20 mouse cellular contexts compared by ENCODE assay signal in the genomic region with DNA sequence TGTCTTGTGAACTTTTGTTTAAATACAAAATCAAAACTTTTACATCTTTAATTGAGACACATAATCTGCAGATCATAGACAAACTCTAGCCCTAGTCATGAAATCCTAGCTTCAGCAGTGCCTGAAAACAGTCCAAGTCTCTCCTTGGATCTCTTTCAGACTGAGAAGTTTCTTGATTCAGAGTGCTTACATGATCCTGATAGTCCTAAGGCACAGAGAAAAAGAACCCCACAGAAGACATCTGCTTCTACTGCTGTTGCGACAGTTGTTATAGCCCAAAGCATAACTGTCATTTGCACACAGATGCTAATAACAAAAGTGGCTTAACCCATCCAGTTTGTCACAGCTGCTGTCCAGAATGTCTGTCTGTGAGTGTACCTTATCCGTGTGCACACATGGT. TPM values are rescaled to one million over a fixed set of nuclear protein-coding genes. Genes with fewer than 3 reads are reported as not detected.
A peak's percentile ranks its signal among the peaks of the same experiment; 100 is the strongest.
DNase-seq lines count a peak whose midpoint lies in the region; ATAC-seq lines count a peak whose summit lies in the region.
"Had no signal": no experiment of that assay in that cellular context is flagged by ENCODE, and none has a peak within 500 bp of the region (broad histone marks: within the 10 kb centered on the region; RNA-seq: fewer than 3 reads in every experiment).

No protein-coding gene starts in this region.

- no peak overlapping the region for H3K4me3 ChIP-seq in heart, embryonic 15.5 days
- no peak overlapping the region for H3K4me3 ChIP-seq in heart, embryonic 11.5 days (ENCODE audit: low read depth, low read length)
- no peak overlapping the region for H3K4me3 ChIP-seq in embryonic facial prominence, embryonic 14.5 days (ENCODE audit: low read depth, low read length)
- H3K4me3 ChIP-seq in limb, embryonic 15.5 days: no peak overlapping the region
- H3K4me3 ChIP-seq: erythroblast, embryonic 14.5 days; limb, embryonic 12.5 days; liver, embryonic 15.5 days had no signal

- no peak for DNase-seq in frontal cortex, postnatal 25 days (ENCODE audit: low spot score in 2 of 2)
- peak; percentile 23 for DNase-seq in embryonic facial prominence, embryonic 14.5 days (ENCODE audit: low spot score)
- no peak for DNase-seq in embryo, embryonic 10.5 days (ENCODE audit: low spot score)
- no peak for DNase-seq in ovary, postnatal 14 days (ENCODE audit: low spot score)
- DNase-seq: adrenal gland, postnatal 36 days; cerebellum, adult 9-10 months; kidney, adult 11 months; lung, postnatal 10 days; right cerebral cortex, postnatal 14 days had no signal

- H3K9ac ChIP-seq in heart, embryonic 15.5 days: no peak overlapping the region
- no peak overlapping the region for H3K9ac ChIP-seq in heart, embryonic 11.5 days (ENCODE audit: low read depth, low read length)
- H3K9ac ChIP-seq in embryonic facial prominence, embryonic 14.5 days (ENCODE audit: low read depth, low read length): no peak overlapping the region
- no peak overlapping the region for H3K9ac ChIP-seq in limb, embryonic 15.5 days
- H3K9ac ChIP-seq: limb, embryonic 12.5 days; liver, embryonic 15.5 days had no signal

- no peak overlapping the region for H3K4me2 ChIP-seq in heart, embryonic 15.5 days
- no peak overlapping the region for H3K4me2 ChIP-seq in heart, embryonic 11.5 days
- no peak overlapping the region for H3K4me2 ChIP-seq in embryonic facial prominence, embryonic 14.5 days (ENCODE audit: low read depth, low read length)
- no peak overlapping the region for H3K4me2 ChIP-seq in limb, embryonic 15.5 days
- H3K4me2 ChIP-seq: limb, embryonic 12.5 days; liver, embryonic 15.5 days had no signal

- 54% methylated on average over 2 of the region's 2 CpGs for WGBS in heart, embryonic 15.5 days
- 60% methylated on average over 2 of the region's 2 CpGs for WGBS in heart, embryonic 11.5 days (ENCODE audit: insufficient replicate concordance)
- 56% methylated on average over 2 of the region's 2 CpGs for WGBS in embryonic facial prominence, embryonic 14.5 days
- 52% methylated on average over 2 of the region's 2 CpGs for WGBS in limb, embryonic 15.5 days

- 0 out of 2 replicates have a peak overlapping the region, but pooled peaks have one; percentile 38 for H3K27ac ChIP-seq in heart, embryonic 15.5 days
- H3K27ac ChIP-seq in heart, embryonic 11.5 days (ENCODE audit: low read depth, low read length): no peak overlapping the region
- H3K27ac ChIP-seq in embryonic facial prominence, embryonic 14.5 days (replicated peaks; ENCODE audit: low read depth, low read length): no peak overlapping the region; the same call in 1 of the 2 replicates
- peak overlapping the region; percentile 27; the same call in 1 of the 2 replicates for H3K27ac ChIP-seq in limb, embryonic 15.5 days
- H3K27ac ChIP-seq: kidney, postnatal 0 days; limb, embryonic 12.5 days; liver, embryonic 15.5 days had no signal

- no peaks in the 10 kb centered on the region for H3K9me3 ChIP-seq in heart, embryonic 15.5 days (replicated peaks)
- no peaks in the 10 kb centered on the region for H3K9me3 ChIP-seq in heart, embryonic 11.5 days (replicated peaks; ENCODE audit: control insufficient read depth, low read length)
- no peaks in the 10 kb centered on the region for H3K9me3 ChIP-seq in embryonic facial prominence, embryonic 14.5 days (ENCODE audit: control insufficient read depth, low read length)
- H3K9me3 ChIP-seq in limb, embryonic 15.5 days: no peaks in the 10 kb centered on the region
- H3K9me3 ChIP-seq: limb, embryonic 12.5 days; liver, embryonic 15.5 days had no signal

- no peaks in the 10 kb centered on the region for H3K36me3 ChIP-seq in heart, embryonic 15.5 days
- H3K36me3 ChIP-seq in heart, embryonic 11.5 days (ENCODE audit: control insufficient read depth, insufficient read depth, low read length): no peaks in the 10 kb centered on the region
- no peaks in the 10 kb centered on the region for H3K36me3 ChIP-seq in embryonic facial prominence, embryonic 14.5 days (ENCODE audit: control insufficient read depth, insufficient read depth, low read length)
- H3K36me3 ChIP-seq in limb, embryonic 15.5 days: no peaks in the 10 kb centered on the region
- H3K36me3 ChIP-seq: limb, embryonic 12.5 days; liver, embryonic 15.5 days had no signal

- peak; percentile 28 for ATAC-seq in frontal cortex, adult (ENCODE audit: low TSS enrichment)
- no peak for ATAC-seq in heart, embryonic 15.5 days (replicated peaks; ENCODE audit: insufficient number of reproducible peaks, insufficient read depth, low FRiP score, low read depth)
- ATAC-seq in heart, embryonic 11.5 days (replicated peaks; ENCODE audit: insufficient number of reproducible peaks, low FRiP score, low TSS enrichment): no peak
- peak; percentile 26; the same call in 1 of the 2 replicates for ATAC-seq in embryonic facial prominence, embryonic 14.5 days (ENCODE audit: low read depth)
- no peak for ATAC-seq in limb, embryonic 15.5 days (ENCODE audit: insufficient number of reproducible peaks, low FRiP score, low TSS enrichment, low read depth)
- ATAC-seq: Patski had no signal

- peaks cover 10% of the 10 kb centered on the region; the same call in 1 of the 2 replicates for H3K4me1 ChIP-seq in heart, embryonic 15.5 days (replicated peaks)
- peaks cover 3% of the 10 kb centered on the region; the same call in 1 of the 2 replicates for H3K4me1 ChIP-seq in heart, embryonic 11.5 days (ENCODE audit: control insufficient read depth, insufficient read depth, low read length)
- H3K4me1 ChIP-seq in embryonic facial prominence, embryonic 14.5 days (ENCODE audit: control insufficient read depth, insufficient read depth, low read length): peaks cover 12% of the 10 kb centered on the region; the same call in 1 of the 2 replicates
- H3K4me1 ChIP-seq in limb, embryonic 15.5 days: peaks cover 11% of the 10 kb centered on the region
- H3K4me1 ChIP-seq: liver, embryonic 15.5 days had no signal

- no peaks in the 10 kb centered on the region for H3K27me3 ChIP-seq in heart, embryonic 15.5 days
- no peaks in the 10 kb centered on the region for H3K27me3 ChIP-seq in heart, embryonic 11.5 days (ENCODE audit: control insufficient read depth, insufficient read depth, low read length)
- H3K27me3 ChIP-seq in embryonic facial prominence, embryonic 14.5 days (replicated peaks; ENCODE audit: control insufficient read depth, insufficient read depth, low read length): no peaks in the 10 kb centered on the region
- H3K27me3 ChIP-seq in limb, embryonic 15.5 days: no peaks in the 10 kb centered on the region
- H3K27me3 ChIP-seq: limb, embryonic 12.5 days; liver, embryonic 15.5 days; Patski had no signal

RNA-seq across cellular contexts. Expression of a gene that starts 38.7 kb away (rescaled TPM):
- polyA plus RNA-seq in heart, embryonic 15.5 days (2015; fragmentation: Nextera tagmentation; extraction: Ambion mirVana): not detected in 2 replicates
- not detected in 2 replicates for polyA plus RNA-seq in heart, embryonic 11.5 days (2014; fragmentation: Nextera tagmentation; extraction: Ambion mirVana)
- not detected in 2 replicates for polyA plus RNA-seq in embryonic facial prominence, embryonic 14.5 days (2014; fragmentation: Nextera tagmentation; extraction: Ambion mirVana)
- polyA plus RNA-seq in limb, embryonic 15.5 days (2015; fragmentation: Nextera tagmentation; extraction: Ambion mirVana): not detected in 2 replicates
- polyA plus RNA-seq: cortical plate, adult 2 months; erythroblast, embryonic 14.5 days; kidney, postnatal 0 days; limb, embryonic 12.5 days; liver, embryonic 15.5 days; neural tube, embryonic 11.5 days; Patski had no signal

Comparison
In these comparisons a context has a peak if more than half of its experiments do, and no peak if none do; other contexts are left out.
1. H3K27ac ChIP-seq: peak in heart, embryonic 15.5 days (single experiment) and limb, embryonic 15.5 days (single experiment); none in heart, embryonic 11.5 days (single experiment) and embryonic facial prominence, embryonic 14.5 days (single experiment).
2. ATAC-seq: peak in frontal cortex, adult (single experiment) and embryonic facial prominence, embryonic 14.5 days (single experiment); none in heart, embryonic 15.5 days (single experiment), heart, embryonic 11.5 days (single experiment) and limb, embryonic 15.5 days (single experiment).